Mouse (Mus musculus): Measurements from ENCODE around the gene Cwf19l2.

DNA sequence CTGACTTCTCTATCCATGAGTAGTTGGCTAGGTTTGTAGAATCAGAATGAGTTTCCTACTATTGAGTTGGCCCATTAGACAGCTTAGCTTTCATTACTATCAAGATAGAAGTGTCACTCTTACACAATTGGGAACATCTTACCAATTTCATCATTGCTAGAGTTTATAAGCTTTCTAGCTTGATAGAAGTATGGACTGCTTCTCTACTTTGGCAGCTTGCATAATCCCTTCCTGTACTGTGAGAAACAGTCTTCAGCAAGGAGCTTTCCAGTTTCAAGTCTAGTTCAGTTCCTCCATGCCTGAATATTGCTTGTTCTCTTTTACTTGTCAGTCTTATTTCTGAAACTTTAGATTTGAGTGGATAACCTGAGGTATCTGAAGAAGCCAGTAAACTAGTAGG is 68.5 kb downstream of the Cwf19l2 start:
- no peak for TF ChIP-seq CTCF (IDR thresholded peaks at IDR 0.05; ENCODE audit: low read depth)
- no peak for TF ChIP-seq EP300 (optimal IDR thresholded peaks at IDR 0.05)
